Mouse (Mus musculus): ENCODE data around the gene Ms4a6c.
"Not testable (repeated sequence)": the region's sequence is repeated elsewhere in the genome, so short reads cannot be mapped to it uniquely, and the experiment has no call there.

Ms4a6c gene

GRCm38 (mm10) chr19:11504857-11505256 is 35.7 kb downstream of the Ms4a6c start:
- DNase-seq = no peak

GRCm38 (mm10) chr19:11513458-11513857 is 44.3 kb downstream of the Ms4a6c start:
- no peak for DNase-seq

- DNase-seq = no peak
Measured at GRCm38 (mm10) chr19:11516246-11516645, 47.1 kb downstream of the Ms4a6c start, which contains the start of gene Ms4a6b. Gene Ms4a6b (plus strand): TSS chr19:11516512.

- DNase-seq = no peak
Measured at GRCm38 (mm10) chr19:11516845-11517244, 47.7 kb downstream of the Ms4a6c start.

- not testable (repeated sequence) for DNase-seq
Measured at GRCm38 (mm10) chr19:11517373-11517772, 48.2 kb downstream of the Ms4a6c start.

GRCm38 (mm10) chr19:11518356-11518755 is 49.2 kb downstream of the Ms4a6c start:
- DNase-seq = not testable (repeated sequence)

GRCm38 (mm10) chr19:11520146-11520545 is 51.0 kb downstream of the Ms4a6c start:
- no peak for DNase-seq

Data from lung, postnatal 4 days (tissue).